Mouse (Mus musculus) thymus, adult 2 months (tissue): ENCODE data around the gene Syngr1. TPM values are rescaled to one million over a fixed set of nuclear protein-coding genes. Genes with fewer than 3 reads are reported as not detected.

Experiments
- DNase-seq: peaks from one replicate; pipeline ENCODE4 v3.0.0; 2021
- H3K27ac ChIP-seq: fragments of 200-500 bp; 2 replicates; pipeline ENCODE4 v1.5.1; 2012; ENCODE audit warnings: low read length, control low read depth; ENCODE audit not compliant: control insufficient read depth, insufficient read depth
- H3K27me3 ChIP-seq: fragments of 200-500 bp; 2 replicates; pipeline ENCODE4 v1.6.1; 2012; ENCODE audit warnings: mild to moderate bottlenecking, low read length, moderate library complexity, mixed read lengths; ENCODE audit not compliant: control insufficient read depth, insufficient read depth
- H3K36me3 ChIP-seq: fragments of 200-500 bp; 2 replicates; pipeline ENCODE4 v1.6.1; 2012; ENCODE audit warnings: mild to moderate bottlenecking, low read length, moderate library complexity; ENCODE audit not compliant: control insufficient read depth, insufficient read depth
- H3K4me1 ChIP-seq: fragments of 200-500 bp; replicated peaks from 2 replicates; pipeline ENCODE4 v1.6.1; 2012; ENCODE audit warnings: low read length; ENCODE audit not compliant: control insufficient read depth, insufficient read depth
- H3K4me3 ChIP-seq: fragments of 200-500 bp; 2 replicates; pipeline ENCODE4 v1.5.1; 2012; ENCODE audit warnings: mild to moderate bottlenecking, low read length, control low read depth, moderate library complexity; ENCODE audit not compliant: control insufficient read depth, insufficient read depth
- CTCF ChIP-seq: fragments of 200-500 bp; IDR thresholded peaks from 2 replicates; pipeline ENCODE4 v1.5.1; 2012; ENCODE audit warnings: mild to moderate bottlenecking, control low read depth, low read length, moderate library complexity, borderline replicate concordance; ENCODE audit not compliant: control insufficient read depth, poor library complexity, insufficient read depth; ENCODE audit errors: extremely low read depth
- POLR2A ChIP-seq: fragments of 200-500 bp; IDR thresholded peaks from 2 replicates; pipeline ENCODE4 v1.6.1; 2012; ENCODE audit warnings: mild to moderate bottlenecking, low read length, control low read depth, moderate library complexity; ENCODE audit not compliant: control insufficient read depth, poor library complexity, insufficient read depth; ENCODE audit errors: extremely low read depth
- WGBS: fragments of 180-500 bp; shearing (Covaris S2); methylation state at CpG from one replicate; pipeline ENCODE4 v1.1.7; 2018; 5-methylcytosine and 5-hydroxymethylcytosine counted together
- polyA plus RNA-seq: library from polyadenylated mRNA; depleted of rRNA; stranded (reverse); fragments of >200 nt; gene quantifications from 2 replicates; pipeline ENCODE4 v1.2.3, GENCODE M21; 2012

Gene Syngr1
- polyA plus RNA-seq, 1 experiment: 121 TPM

DNA sequence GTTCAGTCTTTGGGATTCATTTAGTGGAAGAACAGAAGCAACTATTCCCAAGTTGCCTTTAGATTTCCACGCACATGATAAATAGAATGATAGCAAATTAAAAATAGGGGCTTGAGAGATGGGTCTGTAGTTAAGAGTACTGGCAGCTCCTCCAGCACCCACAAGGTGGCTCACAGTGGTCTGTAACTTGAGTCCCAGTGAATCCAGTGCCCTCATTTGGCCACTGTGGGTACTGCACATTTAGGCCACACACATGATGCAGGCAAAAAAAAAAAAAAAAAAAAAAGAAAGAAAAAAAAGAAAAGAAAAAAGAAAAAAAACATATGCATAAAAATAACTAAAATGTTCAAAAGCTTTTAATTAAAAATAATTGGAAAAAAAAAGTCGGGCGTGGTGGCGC lies 2.5 kb upstream of the Syngr1 start:
- WGBS: 34% methylated on average over 4 of the region's 4 CpGs
- TF ChIP-seq POLR2A (no peak), CTCF (peak; percentile 52; the same call in 1 of the 2 replicates)
- H3K4me3 ChIP-seq: no peak overlapping the region
- H3K36me3 ChIP-seq: no peaks in the 10 kb centered on the region
- no peaks in the 10 kb centered on the region; the same call in 1 of the 2 replicates for H3K27me3 ChIP-seq
- no peak overlapping the region for H3K27ac ChIP-seq
- peak; percentile 93 for DNase-seq
- H3K4me1 ChIP-seq: peaks cover 12% of the 10 kb centered on the region

DNA sequence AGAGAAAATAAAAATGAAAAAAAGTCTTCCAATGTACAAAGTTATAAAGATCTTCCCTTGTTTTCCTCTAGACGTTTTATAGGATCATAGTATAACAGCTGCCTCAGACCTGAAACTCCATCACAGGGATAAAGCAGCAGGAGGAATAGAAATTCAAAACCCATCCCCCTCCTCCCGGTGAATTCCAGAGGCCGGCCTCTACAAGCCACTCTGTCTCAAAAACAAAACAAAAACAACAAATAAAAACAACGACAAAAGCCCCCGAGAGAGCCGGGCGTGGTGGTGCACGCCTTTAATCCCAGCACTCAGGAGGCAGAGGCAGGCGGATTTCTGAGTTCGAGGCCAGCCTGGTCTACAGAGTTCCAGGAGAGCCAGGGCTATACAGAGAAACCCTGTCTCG lies 979 bp upstream of the Syngr1 start:
- H3K27me3 ChIP-seq: no peaks in the 10 kb centered on the region; the same call in 1 of the 2 replicates
- peaks cover 12% of the 10 kb centered on the region for H3K4me1 ChIP-seq
- no peak overlapping the region for H3K27ac ChIP-seq
- H3K4me3 ChIP-seq: no peak overlapping the region
- H3K36me3 ChIP-seq: no peaks in the 10 kb centered on the region
- no peak for DNase-seq
- TF ChIP-seq POLR2A (no peak), CTCF (no peak)
- 88% methylated on average over 11 of the region's 11 CpGs for WGBS

DNA sequence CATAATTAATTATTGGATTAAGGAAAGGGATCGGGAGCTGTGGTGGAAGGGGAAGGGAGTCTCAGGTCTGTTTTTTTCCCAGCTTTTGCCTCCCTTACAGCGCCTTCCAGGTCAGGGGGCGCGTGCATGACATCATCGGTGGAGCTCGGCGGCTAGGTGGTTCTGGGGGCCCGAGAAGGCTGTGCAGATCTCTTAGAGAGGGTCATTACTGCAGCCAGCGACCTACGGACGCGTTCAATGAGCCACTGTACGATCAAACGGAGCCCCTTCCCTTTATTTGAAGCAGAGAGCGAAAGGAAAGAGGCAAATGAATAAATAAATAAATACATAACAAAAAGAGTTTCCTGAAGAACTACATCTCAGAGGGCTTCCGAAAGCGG lies 403 bp upstream of the Syngr1 start:
- DNase-seq: peak; percentile 25
- peaks cover 12% of the 10 kb centered on the region for H3K4me1 ChIP-seq
- H3K4me3 ChIP-seq: peak overlapping the region; percentile 41
- WGBS: 5% methylated on average over 17 of the region's 17 CpGs
- no peaks in the 10 kb centered on the region for H3K36me3 ChIP-seq
- H3K27ac ChIP-seq: no peak overlapping the region
- TF ChIP-seq POLR2A: no peak
- no peak for TF ChIP-seq CTCF
- no peaks in the 10 kb centered on the region; the same call in 1 of the 2 replicates for H3K27me3 ChIP-seq

DNA sequence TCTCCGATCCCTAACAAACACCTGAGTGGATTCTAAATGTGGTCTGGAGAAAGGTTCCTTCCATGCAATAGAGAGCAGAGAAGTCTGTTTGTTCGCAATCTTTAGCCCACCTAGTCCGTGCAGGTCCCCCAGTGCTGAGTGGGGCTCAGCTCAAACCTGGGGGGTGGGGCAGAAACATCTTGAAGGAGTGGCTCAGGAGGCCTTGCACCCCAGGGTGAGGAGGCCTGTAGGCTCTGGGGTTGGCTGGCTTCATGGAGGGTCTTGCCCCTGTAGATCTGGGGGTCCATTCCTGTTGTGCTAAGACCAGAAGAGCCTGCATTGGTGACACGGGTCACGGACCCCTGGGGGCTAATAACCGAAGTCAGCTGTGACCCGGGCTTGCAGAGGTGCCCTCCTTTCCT lies 907 bp downstream of the Syngr1 start:
- no peak overlapping the region for H3K27ac ChIP-seq
- 88% methylated on average over 7 of the region's 7 CpGs for WGBS
- TF ChIP-seq CTCF (no peak), POLR2A (no peak)

DNA sequence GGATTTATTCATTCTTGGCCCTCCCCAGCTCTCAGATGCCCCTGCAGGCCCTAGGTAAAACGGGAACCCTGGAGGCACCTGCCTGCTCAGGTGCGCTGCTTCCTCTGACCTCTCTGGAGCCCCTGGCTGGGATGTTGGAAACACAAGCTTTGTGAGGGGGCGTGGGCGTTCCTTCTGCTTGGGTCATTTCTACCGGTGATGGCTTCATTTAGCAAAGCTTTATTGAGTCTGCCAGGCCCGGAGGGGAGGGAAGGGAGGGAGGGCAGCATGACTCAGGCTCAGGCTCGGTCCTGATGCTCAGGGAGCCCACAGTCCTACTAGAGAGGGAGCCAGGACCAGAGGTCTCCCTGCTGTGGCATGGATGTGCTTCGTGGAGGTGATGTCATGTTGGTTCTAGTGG lies 1.5 kb downstream of the Syngr1 start:
- WGBS: 68% methylated on average over 8 of the region's 8 CpGs
- Histone ChIP-seq H3K4me1 (peaks cover 28% of the 10 kb centered on the region), H3K27me3 (no peaks in the 10 kb centered on the region; the same call in 1 of the 2 replicates), H3K27ac (no peak overlapping the region), H3K4me3 (no peak overlapping the region), H3K36me3 (no peaks in the 10 kb centered on the region)
- TF ChIP-seq CTCF: no peak
- TF ChIP-seq POLR2A: no peak
- no peak for DNase-seq

More for the DNA sequence above, 907 bp downstream of the Syngr1 start:
- Histone ChIP-seq H3K4me3 (no peak overlapping the region), H3K36me3 (no peaks in the 10 kb centered on the region), H3K27me3 (no peaks in the 10 kb centered on the region; the same call in 1 of the 2 replicates), H3K4me1 (peaks cover 23% of the 10 kb centered on the region)
- no peak for DNase-seq

DNA sequence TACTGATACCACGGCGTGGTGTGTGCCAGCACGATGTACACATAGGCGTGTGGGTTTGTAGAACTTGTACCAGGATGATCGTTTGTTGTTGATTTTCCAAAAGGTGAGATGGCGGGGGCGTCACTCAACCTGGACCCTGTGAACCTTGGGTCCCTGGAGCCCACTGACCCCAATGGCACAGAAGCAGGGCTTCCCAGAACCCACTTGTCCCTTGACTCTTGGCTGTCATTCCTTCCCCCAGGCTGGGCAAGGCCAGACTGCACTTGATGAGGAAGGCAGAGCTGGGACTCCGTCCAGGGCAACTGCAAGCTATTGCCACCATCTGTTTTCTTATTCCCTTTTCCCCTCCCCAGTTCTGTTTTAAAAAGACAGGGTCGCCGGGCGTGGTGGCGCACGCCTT lies 3.1 kb downstream of the Syngr1 start:
- no peaks in the 10 kb centered on the region; the same call in 1 of the 2 replicates for H3K27me3 ChIP-seq
- H3K36me3 ChIP-seq: no peaks in the 10 kb centered on the region
- H3K4me3 ChIP-seq: no peak overlapping the region
- peaks cover 36% of the 10 kb centered on the region for H3K4me1 ChIP-seq
- no peak for TF ChIP-seq POLR2A
- TF ChIP-seq CTCF: no peak
- no peak for DNase-seq
- no peak overlapping the region for H3K27ac ChIP-seq
- WGBS: 97% methylated on average over 13 of the region's 13 CpGs

DNA sequence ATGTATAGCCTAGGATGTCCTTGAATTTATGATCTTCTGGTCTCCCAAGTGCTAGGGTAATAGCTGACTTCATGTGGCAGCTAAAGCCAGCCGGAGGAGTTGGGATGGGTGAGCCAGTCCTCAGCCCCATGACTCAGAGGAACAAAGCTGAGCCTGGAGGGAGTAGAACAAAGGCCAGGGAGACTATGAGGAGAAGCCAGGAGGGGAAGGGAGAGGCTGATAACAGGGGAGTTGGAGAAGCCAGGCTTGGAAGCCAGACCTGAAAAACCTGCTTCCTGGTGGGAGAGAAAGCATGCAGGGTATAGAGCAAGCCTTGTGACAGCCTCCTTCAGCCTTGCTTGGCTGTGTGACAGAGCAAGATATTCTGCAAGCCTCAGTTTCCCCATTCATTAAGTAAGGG lies 4.5 kb downstream of the Syngr1 start:
- no peak for TF ChIP-seq POLR2A
- TF ChIP-seq CTCF: no peak
- Histone ChIP-seq H3K4me1 (peaks cover 35% of the 10 kb centered on the region), H3K27ac (no peak overlapping the region), H3K27me3 (no peaks in the 10 kb centered on the region; the same call in 1 of the 2 replicates), H3K36me3 (no peaks in the 10 kb centered on the region), H3K4me3 (no peak overlapping the region)
- WGBS: 92% methylated on average over 1 of the region's 1 CpGs
- DNase-seq: no peak
